Mouse (Mus musculus) mammary gland, adult 2 months (tissue): Measurements from ENCODE around the gene Caskin1. TPM values are rescaled to one million over a fixed set of nuclear protein-coding genes. Genes with fewer than 3 reads are reported as not detected.

Source experiments
- polyA plus RNA-seq: library from polyadenylated mRNA; depleted of rRNA; stranded (reverse); fragments of >200 nt; gene quantifications from 2 replicates; pipeline ENCODE4 v1.2.3, GENCODE M21; 2012; ENCODE audit warnings: low replicate concordance; rRNA removed

Caskin1 gene
- polyA plus RNA-seq = 1.3 and 1.4 TPM in 2 replicates

GRCm38 (mm10) chr17:24488186-24488661 is at the start of gene Caskin1:
Caskin1 (plus strand) TSS chr17:24488601.

GRCm38 (mm10) chr17:24442632-24443155 is 45.7 kb upstream of the Caskin1 start, which contains the start of gene Dnase1l2:
Dnase1l2 (minus strand) TSS chr17:24443105.

GRCm38 (mm10) chr17:24469910-24470602 is 18.3 kb upstream of the Caskin1 start, which contains the start of the genes E4f1 and Pgp:
E4f1 (minus strand) TSS chr17:24470313.
Pgp (plus strand) TSS chr17:24470392.

GRCm38 (mm10) chr17:24473612-24474275 is 14.7 kb upstream of the Caskin1 start, which contains the start of gene Bricd5:
Bricd5 (plus strand) TSS chr17:24473884.

GRCm38 (mm10) chr17:24478663-24479380 is 9.6 kb upstream of the Caskin1 start, which contains the start of gene Mlst8:
Mlst8 (minus strand) TSS chr17:24479078.

GRCm38 (mm10) chr17:24527723-24528559 is 39.5 kb downstream of the Caskin1 start, which contains the start of gene Traf7:
Traf7 (minus strand) TSS chr17:24527938.

GRCm38 (mm10) chr17:24534160-24534718 is 45.8 kb downstream of the Caskin1 start, which contains the start of gene Rab26:
Rab26 (minus strand) TSS chr17:24534210.

GRCm38 (mm10) chr17:24549618-24550415 is 61.4 kb downstream of the Caskin1 start, which contains the start of gene Pkd1:
Pkd1 (plus strand) TSS chr17:24549834.

Other genes starting within 250 kb of the Caskin1 start
- gene Ccnf, start 237.1 kb upstream of the Caskin1 start, polyA plus RNA-seq = 2.8 and 3.3 TPM in 2 replicates
- gene Abca17, start 137.5 kb upstream of the Caskin1 start, polyA plus RNA-seq = not detected in 2 replicates
- 36.4 and 48.3 TPM in 2 replicates for gene Abca3, start 136.7 kb upstream of the Caskin1 start, polyA plus RNA-seq
- 121 and 125 TPM in 2 replicates for gene Rnps1, start 74.0 kb upstream of the Caskin1 start, polyA plus RNA-seq
- gene Eci1, start 62.0 kb upstream of the Caskin1 start, polyA plus RNA-seq = 170 and 281 TPM in 2 replicates
- gene Dnase1l2, start 45.5 kb upstream of the Caskin1 start, polyA plus RNA-seq = 6.9 and 11.5 TPM in 2 replicates
- 84.4 and 102 TPM in 2 replicates for gene E4f1, start 18.3 kb upstream of the Caskin1 start, polyA plus RNA-seq
- 58.4 and 88.6 TPM in 2 replicates for gene Pgp, start 18.2 kb upstream of the Caskin1 start, polyA plus RNA-seq
- gene Bricd5, start 14.7 kb upstream of the Caskin1 start, polyA plus RNA-seq = 2.1 and 3.1 TPM in 2 replicates
- gene Mlst8, start 9.5 kb upstream of the Caskin1 start, polyA plus RNA-seq = 36.1 and 68.2 TPM in 2 replicates
- 207 and 225 TPM in 2 replicates for gene Traf7, start 39.3 kb downstream of the Caskin1 start, polyA plus RNA-seq
- 1.3 and 1.8 TPM in 2 replicates for gene Rab26, start 45.6 kb downstream of the Caskin1 start, polyA plus RNA-seq
- 78.7 and 102 TPM in 2 replicates for gene Pkd1, start 61.2 kb downstream of the Caskin1 start, polyA plus RNA-seq
- gene Tsc2, start 144.0 kb downstream of the Caskin1 start, polyA plus RNA-seq = 176 and 242 TPM in 2 replicates
- 11.9 and 14.0 TPM in 2 replicates for gene Nthl1, start 144.1 kb downstream of the Caskin1 start, polyA plus RNA-seq
- gene Slc9a3r2, start 161.7 kb downstream of the Caskin1 start, polyA plus RNA-seq = 101 and 134 TPM in 2 replicates
- 1.4 TPM in 2 replicates for gene Npw, start 169.9 kb downstream of the Caskin1 start, polyA plus RNA-seq
- 81.2 and 105 TPM in 2 replicates for gene Zfp598, start 181.1 kb downstream of the Caskin1 start, polyA plus RNA-seq
- 0.53 and 0.68 TPM in 2 replicates for gene Syngr3, start 201.4 kb downstream of the Caskin1 start, polyA plus RNA-seq
- gene Gfer, start 207.6 kb downstream of the Caskin1 start, polyA plus RNA-seq = 19.5 and 47.8 TPM in 2 replicates
- 15.3 and 20.5 TPM in 2 replicates for gene Noxo1, start 207.6 kb downstream of the Caskin1 start, polyA plus RNA-seq
- 68.7 and 69.0 TPM in 2 replicates for gene Tbl3, start 219.1 kb downstream of the Caskin1 start, polyA plus RNA-seq
- gene Rnf151, start 229.5 kb downstream of the Caskin1 start, polyA plus RNA-seq = 0.29 and 0.32 TPM in 2 replicates
- 3,623 and 3,713 TPM in 2 replicates for gene Rps2, start 229.5 kb downstream of the Caskin1 start, polyA plus RNA-seq
- gene Ndufb10, start 235.9 kb downstream of the Caskin1 start, polyA plus RNA-seq = 314 and 333 TPM in 2 replicates
- gene Rpl3l, start 239.2 kb downstream of the Caskin1 start, polyA plus RNA-seq = 0.10 and 83.4 TPM in 2 replicates
- gene Msrb1, start 248.0 kb downstream of the Caskin1 start, polyA plus RNA-seq = 103 and 146 TPM in 2 replicates